Mouse (Mus musculus): ENCODE measurements around the gene Tdrd5. TPM values are rescaled to one million over a fixed set of nuclear protein-coding genes. Genes with fewer than 3 reads are reported as not detected.

Gene Tdrd5
- total and polyA plus RNA-seq, 3 experiments: 3.4 to 4.1 TPM; not detected in 1

- H3K9ac ChIP-seq (ENCODE audit: control insufficient read depth, low read depth, low read length, poor library complexity, severe bottlenecking): no peak overlapping the region
- H3K4me1 ChIP-seq (ENCODE audit: control insufficient read depth in 1 of 2, insufficient read depth in 2 of 2, low read length in 2 of 2): no peaks in the 10 kb centered on the region
- H3K27me3 ChIP-seq (ENCODE audit: control insufficient read depth in 1 of 2, insufficient read depth in 2 of 2, low read length in 2 of 2): no peaks in the 10 kb centered on the region
- H3K4me3 ChIP-seq (ENCODE audit: control insufficient read depth in 1 of 2, insufficient read depth in 1 of 2, low read depth in 2 of 2, low read length in 2 of 2): no peak overlapping the region
- H3K36me3 ChIP-seq (ENCODE audit: control insufficient read depth in 1 of 2, insufficient read depth in 2 of 2, low read length in 2 of 2): no peaks in the 10 kb centered on the region
- no peaks in the 10 kb centered on the region for H3K79me2 ChIP-seq (ENCODE audit: control insufficient read depth, insufficient read depth, low read length, poor library complexity)
- H3K9me3 ChIP-seq (replicated peaks; ENCODE audit: insufficient read depth, low read length): no peaks in the 10 kb centered on the region
- TF ChIP-seq USF2 (IDR thresholded peaks at IDR 0.05; ENCODE audit: borderline replicate concordance in 1 of 2, insufficient read depth in 1 of 2, low read depth in 1 of 2, low read length in 2 of 2) (no peak), MYB (IDR thresholded peaks at IDR 0.05; ENCODE audit: low read depth, low read length) (no peak), USF1 (IDR thresholded peaks at IDR 0.05; ENCODE audit: low read depth, low read length) (no peak), NELFE (IDR thresholded peaks at IDR 0.05; ENCODE audit: low read depth, low read length) (no peak), TCF12 (IDR thresholded peaks at IDR 0.05; ENCODE audit: low read depth, low read length) (no peak)
- DNase-seq (ENCODE audit: low read depth, low spot score): no peak
- H3K27ac ChIP-seq (ENCODE audit: control insufficient read depth, low read depth, low read length): no peak overlapping the region
Observed at GRCm38 (mm10) chr1:156230339-156231089, 73.0 kb downstream of the Tdrd5 start.

- Histone ChIP-seq H3K79me2 (ENCODE audit: control insufficient read depth, insufficient read depth, low read length, poor library complexity) (no peaks in the 10 kb centered on the region), H3K27me3 (ENCODE audit: control insufficient read depth in 1 of 2, insufficient read depth in 2 of 2, low read length in 2 of 2) (no peaks in the 10 kb centered on the region), H3K27ac (ENCODE audit: control insufficient read depth, low read depth, low read length) (no peak overlapping the region), H3K4me3 (ENCODE audit: control insufficient read depth in 1 of 2, insufficient read depth in 1 of 2, low read depth in 2 of 2, low read length in 2 of 2) (no peak overlapping the region), H3K36me3 (ENCODE audit: control insufficient read depth in 1 of 2, insufficient read depth in 2 of 2, low read length in 2 of 2) (no peaks in the 10 kb centered on the region), H3K9ac (ENCODE audit: control insufficient read depth, low read depth, low read length, poor library complexity, severe bottlenecking) (no peak overlapping the region), H3K9me3 (replicated peaks; ENCODE audit: insufficient read depth, low read length) (no peaks in the 10 kb centered on the region), H3K4me1 (ENCODE audit: control insufficient read depth in 1 of 2, insufficient read depth in 2 of 2, low read length in 2 of 2) (no peaks in the 10 kb centered on the region)
- peak; percentile 73 for DNase-seq (ENCODE audit: low read depth, low spot score)
- TF ChIP-seq RCOR1 (IDR thresholded peaks at IDR 0.05; ENCODE audit: low read depth, low read length) (no peak), ZC3H11A (IDR thresholded peaks at IDR 0.05; ENCODE audit: low read depth, low read length) (peak; percentile 74), EP300 (IDR thresholded peaks at IDR 0.05; ENCODE audit: low read depth in 1 of 2, low read length in 2 of 2) (no peak), SMC3 (IDR thresholded peaks at IDR 0.05; ENCODE audit: low read depth, low read length) (peak; percentile 98), USF2 (IDR thresholded peaks at IDR 0.05; ENCODE audit: borderline replicate concordance in 1 of 2, insufficient read depth in 1 of 2, low read depth in 1 of 2, low read length in 2 of 2) (no peak), UBTF (IDR thresholded peaks at IDR 0.05; ENCODE audit: borderline replicate concordance, insufficient read depth, low read depth, low read length) (no peak), SIN3A (IDR thresholded peaks at IDR 0.05; ENCODE audit: low read length) (no peak), JUND (IDR thresholded peaks at IDR 0.05; ENCODE audit: low read depth, low read length) (no peak), ETS1 (IDR thresholded peaks at IDR 0.05; ENCODE audit: low read depth, low read length) (no peak), GATA1 (IDR thresholded peaks at IDR 0.05; ENCODE audit: low read depth, low read length) (no peak), ZMIZ1 (IDR thresholded peaks at IDR 0.05; ENCODE audit: low read depth, low read length) (no peak), CTCF (IDR thresholded peaks at IDR 0.05 in 2 of 3, conservative IDR thresholded peaks at IDR 0.05 in 1 of 3; ENCODE audit: control insufficient read depth in 1 of 3, insufficient read depth in 1 of 3, low read depth in 2 of 3, low read length in 3 of 3, poor library complexity in 1 of 3, severe bottlenecking in 1 of 3) (peak; percentile 75 to 88 (median 86)), POLR2A (IDR thresholded peaks at IDR 0.05; ENCODE audit: control insufficient read depth in 1 of 2, insufficient read depth in 1 of 2, low read depth in 1 of 2, low read length in 2 of 2, poor library complexity in 1 of 2) (no peak), HCFC1 (IDR thresholded peaks at IDR 0.05; ENCODE audit: low read depth, low read length) (no peak), MYB (IDR thresholded peaks at IDR 0.05; ENCODE audit: low read depth, low read length) (no peak), USF1 (IDR thresholded peaks at IDR 0.05; ENCODE audit: low read depth, low read length) (no peak), MEF2A (IDR thresholded peaks at IDR 0.05; ENCODE audit: extremely low read depth, insufficient replicate concordance, low read depth, low read length, poor library complexity, severe bottlenecking) (no peak), E2F4 (IDR thresholded peaks at IDR 0.05; ENCODE audit: borderline replicate concordance, low read depth, low read length) (no peak), TCF12 (IDR thresholded peaks at IDR 0.05; ENCODE audit: low read depth, low read length) (no peak), MAZ (IDR thresholded peaks at IDR 0.05; ENCODE audit: low read depth, low read length) (no peak), TBP (IDR thresholded peaks at IDR 0.05; ENCODE audit: low read depth, low read length) (0 out of 2 replicates have a peak, but pooled peaks have one; percentile 19), TAL1 (IDR thresholded peaks at IDR 0.05; ENCODE audit: low read length) (no peak), NELFE (IDR thresholded peaks at IDR 0.05; ENCODE audit: low read depth, low read length) (no peak), POLR2AphosphoS2 (IDR thresholded peaks at IDR 0.05; ENCODE audit: low read length) (no peak), CHD1 (IDR thresholded peaks at IDR 0.05; ENCODE audit: low read depth, low read length) (no peak), MAX (IDR thresholded peaks at IDR 0.05; ENCODE audit: low read length) (no peak), BHLHE40 (IDR thresholded peaks at IDR 0.05; ENCODE audit: borderline replicate concordance, low read depth, low read length) (no peak), ZNF384 (IDR thresholded peaks at IDR 0.05; ENCODE audit: low read depth, low read length) (no peak), ZKSCAN1 (IDR thresholded peaks at IDR 0.05; ENCODE audit: low read depth, low read length) (no peak), ELF1 (IDR thresholded peaks at IDR 0.05; ENCODE audit: low read depth, low read length) (no peak)
Observed at GRCm38 (mm10) chr1:156229448-156229847, 74.0 kb downstream of the Tdrd5 start.

Measured in MEL (cell line).